Mouse (Mus musculus) thymus, adult 2 months (tissue): ENCODE results near the gene Rnd3.

ENCODE experiments used
- CTCF ChIP-seq: fragments of 200-500 bp; IDR thresholded peaks from 2 replicates; pipeline ENCODE4 v1.5.1; 2012; ENCODE audit warnings: mild to moderate bottlenecking, control low read depth, low read length, moderate library complexity, borderline replicate concordance; ENCODE audit not compliant: control insufficient read depth, poor library complexity, insufficient read depth; ENCODE audit errors: extremely low read depth
- POLR2A ChIP-seq: fragments of 200-500 bp; IDR thresholded peaks from 2 replicates; pipeline ENCODE4 v1.6.1; 2012; ENCODE audit warnings: mild to moderate bottlenecking, low read length, control low read depth, moderate library complexity; ENCODE audit not compliant: control insufficient read depth, poor library complexity, insufficient read depth; ENCODE audit errors: extremely low read depth

DNA sequence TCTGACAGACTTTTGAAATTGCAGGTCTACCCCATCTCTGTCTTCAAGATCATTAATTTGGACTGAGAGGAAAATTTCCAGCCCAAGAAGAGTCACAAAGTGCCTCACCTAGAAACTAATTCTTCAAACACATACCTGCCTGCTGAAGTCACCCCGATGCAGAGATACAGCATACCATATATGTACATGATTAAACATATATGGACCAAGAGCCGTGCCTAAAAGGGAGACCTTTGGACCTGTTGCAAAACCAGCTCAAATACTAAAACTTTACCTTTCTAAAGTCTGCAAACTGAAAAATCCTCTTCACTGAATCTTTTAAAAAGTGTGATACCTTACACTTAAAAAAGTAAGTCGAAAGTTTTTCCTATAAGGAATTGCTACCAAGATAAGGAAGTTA is 7.6 kb downstream of the Rnd3 start:
- TF ChIP-seq POLR2A (no peak), CTCF (no peak)
